Mouse (Mus musculus) liver, embryonic 16.5 days (tissue): ENCODE data around the gene C1rl. TPM values are rescaled to one million over a fixed set of nuclear protein-coding genes. Genes with fewer than 3 reads are reported as not detected.

Source experiments
- ATAC-seq: fragments of 200-750 bp; cut with Nextera tagmentation; 2 replicates; pipeline ENCODE4 v1.8.0; 2017; ENCODE audit warnings: low read depth, mild to moderate bottlenecking, moderate number of reproducible peaks, moderate library complexity
- H3K27ac ChIP-seq: fragments of 300-500 bp; sonication (generic); 2 replicates; pipeline ENCODE4 v1.5.1; 2014; ENCODE audit warnings: mild to moderate bottlenecking, low read length
- H3K27me3 ChIP-seq: fragments of 300-500 bp; sonication (generic); 2 replicates; pipeline ENCODE4 v1.6.1; 2014; ENCODE audit warnings: low read depth, low read length, mixed read lengths; ENCODE audit not compliant: control insufficient read depth, insufficient read depth
- H3K36me3 ChIP-seq: fragments of 300-500 bp; sonication (generic); 2 replicates; pipeline ENCODE4 v1.6.1; 2014; ENCODE audit warnings: mild to moderate bottlenecking; ENCODE audit not compliant: control insufficient read depth, insufficient read depth
- H3K4me1 ChIP-seq: fragments of 300-500 bp; sonication (generic); 2 replicates; pipeline ENCODE4 v1.6.1; 2014; ENCODE audit warnings: low read depth, low read length, mixed read lengths; ENCODE audit not compliant: control insufficient read depth
- H3K4me2 ChIP-seq: fragments of 300-500 bp; sonication (generic); 2 replicates; pipeline ENCODE4 v1.6.1; 2014; ENCODE audit warnings: low read depth, low read length, mixed read lengths
- H3K4me3 ChIP-seq: fragments of 300-500 bp; sonication (generic); 2 replicates; pipeline ENCODE4 v1.5.1; 2014; ENCODE audit warnings: low read depth, mild to moderate bottlenecking, low read length
- H3K9ac ChIP-seq: fragments of 300-500 bp; sonication (generic); 2 replicates; pipeline ENCODE4 v1.6.1; 2014; ENCODE audit warnings: low read depth, low read length
- H3K9me3 ChIP-seq: fragments of 300-500 bp; sonication (generic); replicated peaks from 2 replicates; pipeline ENCODE4 v1.6.1; 2016; ENCODE audit warnings: low read length; ENCODE audit not compliant: control insufficient read depth
- WGBS: fragments of 180-500 bp; shearing (Covaris S2); extraction: QIAGEN DNeasy Blood & Tissue Kit; methylation state at CpG from one replicate; pipeline ENCODE4 v1.1.7; 2014; ENCODE audit not compliant: insufficient replicate concordance; 5-methylcytosine and 5-hydroxymethylcytosine counted together
- polyA plus RNA-seq: library from polyadenylated mRNA; unstranded; fragments of >200 nt; fragmentation: Nextera tagmentation; extraction: Ambion mirVana; gene quantifications from 2 replicates; pipeline ENCODE4 v1.2.1, GENCODE M21; 2015

C1rl gene
- polyA plus RNA-seq, 1 experiment from 2014 or later: 15.8 TPM

DNA sequence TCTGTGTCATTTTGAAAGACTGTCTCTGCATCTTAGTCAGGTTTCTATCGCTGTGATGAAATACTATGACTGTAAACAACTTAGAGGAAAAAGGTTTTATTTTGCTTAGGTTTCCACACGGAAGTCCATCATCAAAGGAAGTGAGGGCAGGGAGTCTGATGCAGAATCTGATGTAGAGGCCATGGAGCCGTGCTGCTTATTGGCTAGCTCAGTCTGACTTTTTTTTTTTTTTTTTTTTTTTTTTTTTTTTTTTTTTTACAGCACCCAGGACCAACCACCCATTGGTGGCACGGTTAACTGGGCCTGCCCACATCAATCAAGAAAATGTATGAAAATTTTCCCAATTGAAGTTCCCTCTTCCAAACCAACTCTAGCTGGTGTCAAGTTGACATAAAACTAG lies 4.0 kb upstream of the C1rl start:
- H3K4me3 ChIP-seq: no peak overlapping the region
- no peak overlapping the region for H3K27ac ChIP-seq
- H3K27me3 ChIP-seq: no peaks in the 10 kb centered on the region
- 62% methylated on average over 4 of the region's 4 CpGs for WGBS
- no peaks in the 10 kb centered on the region for H3K9me3 ChIP-seq
- H3K9ac ChIP-seq: no peak overlapping the region
- no peak overlapping the region for H3K4me2 ChIP-seq
- no peak for ATAC-seq
- H3K36me3 ChIP-seq: no peaks in the 10 kb centered on the region
- peaks cover 13% of the 10 kb centered on the region for H3K4me1 ChIP-seq

DNA sequence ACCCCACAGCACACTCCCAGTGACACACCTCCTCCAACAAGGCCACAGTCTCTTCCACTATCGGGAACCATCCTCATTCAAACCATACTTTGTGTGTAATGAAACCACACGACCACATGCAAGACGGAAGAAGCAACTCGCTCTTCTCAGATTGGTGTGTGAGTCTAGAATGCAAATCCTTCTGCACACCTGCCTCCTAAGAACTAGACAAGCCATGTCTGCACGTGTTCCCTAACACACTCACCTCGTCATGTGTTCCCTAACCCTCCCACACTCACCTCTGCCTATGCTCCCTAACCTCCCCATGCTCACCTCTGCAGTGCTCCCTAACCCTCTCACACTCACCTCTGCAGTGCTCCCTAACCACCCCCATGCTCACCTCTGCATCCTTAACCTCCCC lies 1.5 kb upstream of the C1rl start:
- Histone ChIP-seq H3K4me2 (no peak overlapping the region), H3K36me3 (no peaks in the 10 kb centered on the region; the same call in 1 of the 2 replicates), H3K4me1 (peaks cover 15% of the 10 kb centered on the region), H3K9me3 (no peaks in the 10 kb centered on the region), H3K27ac (no peak overlapping the region), H3K27me3 (no peaks in the 10 kb centered on the region), H3K4me3 (no peak overlapping the region), H3K9ac (no peak overlapping the region)
- no peak for ATAC-seq
- WGBS: 56% methylated on average over 6 of the region's 6 CpGs

DNA sequence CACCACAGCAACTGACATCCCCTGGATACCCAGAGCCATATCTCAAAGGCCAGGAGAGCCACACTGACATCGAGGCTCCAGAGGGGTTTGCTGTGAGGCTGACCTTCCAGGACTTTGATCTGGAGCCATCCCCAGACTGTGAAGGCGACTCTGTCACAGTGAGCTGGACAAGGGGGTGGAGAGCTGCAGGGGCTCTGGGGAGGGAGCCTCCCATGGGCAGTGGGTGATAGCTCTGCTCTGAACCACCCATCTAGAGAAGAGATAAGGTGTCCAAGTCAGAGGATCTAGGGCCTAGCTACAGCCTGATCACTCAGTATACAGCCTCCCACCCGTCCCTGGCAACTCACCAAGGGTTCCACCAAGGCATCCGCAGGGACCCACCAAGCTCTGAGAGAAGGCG lies 973 bp downstream of the C1rl start:
- Histone ChIP-seq H3K36me3 (no peaks in the 10 kb centered on the region; the same call in 1 of the 2 replicates), H3K4me3 (peak overlapping the region; percentile 15), H3K9me3 (no peaks in the 10 kb centered on the region), H3K4me1 (peaks cover 15% of the 10 kb centered on the region), H3K4me2 (peak overlapping the region; percentile 43), H3K27me3 (no peaks in the 10 kb centered on the region), H3K9ac (peak overlapping the region; percentile 34), H3K27ac (peak overlapping the region; percentile 80)
- WGBS: 48% methylated on average over 5 of the region's 5 CpGs
- peak; percentile 26; the same call in 1 of the 2 replicates for ATAC-seq

DNA sequence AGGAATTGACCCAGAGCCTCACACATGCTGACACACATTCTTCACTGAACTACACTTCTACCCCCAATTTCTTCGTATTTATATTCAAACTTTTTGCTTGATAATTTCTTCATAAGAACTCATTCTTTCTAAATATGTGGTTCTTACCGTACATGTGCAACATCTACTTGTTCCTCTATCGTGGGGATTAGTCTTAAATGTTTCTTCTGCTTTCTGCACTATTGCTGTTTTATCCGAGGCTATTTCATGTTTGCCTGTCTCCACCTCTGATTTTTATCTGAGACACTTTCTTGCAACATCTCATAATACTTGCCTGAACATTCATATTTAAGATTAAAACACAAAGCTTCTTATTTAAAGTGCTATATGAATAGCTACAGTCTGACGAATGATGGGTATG lies 3.1 kb downstream of the C1rl start:
- no peak overlapping the region for H3K4me3 ChIP-seq
- no peak overlapping the region for H3K4me2 ChIP-seq
- H3K36me3 ChIP-seq: no peaks in the 10 kb centered on the region; the same call in 1 of the 2 replicates
- WGBS: 59% methylated on average over 5 of the region's 5 CpGs
- H3K9me3 ChIP-seq: no peaks in the 10 kb centered on the region
- peaks cover 15% of the 10 kb centered on the region for H3K4me1 ChIP-seq
- H3K27me3 ChIP-seq: no peaks in the 10 kb centered on the region
- no peak for ATAC-seq
- no peak overlapping the region for H3K27ac ChIP-seq
- H3K9ac ChIP-seq: no peak overlapping the region

DNA sequence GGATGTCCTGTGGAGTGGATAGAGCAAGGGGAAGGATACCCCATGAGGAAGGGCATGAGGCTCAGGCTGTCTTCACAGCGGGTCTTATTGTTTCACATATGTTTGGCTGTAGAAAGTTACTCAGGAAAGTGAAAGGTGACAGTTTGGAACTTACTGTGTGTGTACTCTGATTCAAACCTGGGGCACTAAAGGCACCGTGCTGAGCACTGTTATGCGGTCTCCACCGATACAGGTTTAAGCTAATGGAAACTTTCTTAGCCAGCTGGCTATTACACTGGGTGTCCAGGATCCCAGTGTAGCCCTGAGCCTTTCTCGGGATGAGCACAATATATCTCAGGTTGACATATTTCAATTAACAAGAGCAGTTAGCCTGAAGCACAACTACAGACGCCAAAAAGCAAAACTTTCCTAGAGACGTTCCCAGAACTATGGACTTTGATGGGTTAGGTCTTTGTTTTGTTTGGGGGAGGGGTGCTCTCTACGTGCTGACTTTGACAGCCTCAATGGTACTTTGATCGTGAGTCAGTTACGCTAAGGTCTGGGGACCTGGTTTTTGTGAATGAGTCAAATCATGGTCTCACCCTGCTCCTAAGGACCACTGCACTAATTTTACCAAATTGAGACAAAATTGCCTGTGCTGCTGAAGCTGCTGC lies 7.1 kb downstream of the C1rl start:
- Histone ChIP-seq H3K27ac (peak overlapping the region; percentile 69), H3K27me3 (no peaks in the 10 kb centered on the region), H3K4me1 (no peaks in the 10 kb centered on the region; the same call in none of the 2 replicates), H3K36me3 (no peaks in the 10 kb centered on the region; the same call in 1 of the 2 replicates), H3K4me2 (no peak overlapping the region), H3K4me3 (no peak overlapping the region), H3K9ac (no peak overlapping the region), H3K9me3 (no peaks in the 10 kb centered on the region)
- ATAC-seq: peak; percentile 74
- 57% methylated on average over 10 of the region's 10 CpGs for WGBS

DNA sequence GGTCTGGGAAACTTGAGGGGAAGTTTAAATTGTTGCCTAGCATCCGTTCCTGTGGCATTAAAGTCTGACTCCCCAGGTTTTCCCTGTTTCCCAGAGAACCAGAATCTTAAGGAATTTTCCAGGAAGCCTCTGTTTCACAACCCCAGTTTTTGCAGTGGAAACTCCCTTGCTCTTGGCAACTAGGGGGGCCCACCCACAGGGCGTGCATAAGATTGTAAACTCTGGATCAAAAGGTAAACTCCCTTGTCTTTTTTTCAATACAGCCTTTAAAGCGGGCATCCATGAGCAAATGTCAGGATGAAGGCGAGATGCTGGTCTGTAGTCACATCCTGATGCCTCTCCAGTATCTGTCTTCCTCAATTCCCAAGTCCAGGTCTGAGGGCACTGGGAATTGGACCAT lies 8.6 kb downstream of the C1rl start:
- H3K9ac ChIP-seq: no peak overlapping the region
- H3K36me3 ChIP-seq: no peaks in the 10 kb centered on the region
- no peak overlapping the region for H3K4me3 ChIP-seq
- H3K9me3 ChIP-seq: no peaks in the 10 kb centered on the region
- H3K4me2 ChIP-seq: no peak overlapping the region
- no peak overlapping the region for H3K27ac ChIP-seq
- H3K4me1 ChIP-seq: no peaks in the 10 kb centered on the region; the same call in none of the 2 replicates
- no peak for ATAC-seq
- 55% methylated on average over 4 of the region's 4 CpGs for WGBS
- H3K27me3 ChIP-seq: no peaks in the 10 kb centered on the region

DNA sequence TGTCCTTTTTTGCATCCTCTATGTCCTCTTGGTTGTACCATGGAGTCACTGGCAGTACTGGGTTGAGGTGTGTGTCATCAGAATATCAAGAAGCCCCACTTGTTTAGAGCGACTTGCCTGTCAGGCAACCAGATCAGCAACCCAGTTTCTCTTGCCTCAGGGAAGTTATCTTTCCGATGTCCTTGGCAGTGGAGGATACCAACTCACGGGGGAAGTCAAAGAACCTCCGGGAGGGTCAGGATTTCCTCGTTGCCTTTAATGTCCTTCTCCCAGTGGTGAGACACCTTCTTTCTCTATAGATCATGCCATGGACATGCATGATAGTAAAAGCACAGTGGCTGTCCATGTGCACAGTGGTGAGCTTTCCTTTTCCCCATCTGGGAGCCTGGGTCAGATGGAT lies 9.1 kb downstream of the C1rl start:
- 55% methylated on average over 5 of the region's 5 CpGs for WGBS
- no peaks in the 10 kb centered on the region for H3K9me3 ChIP-seq
- no peak overlapping the region for H3K4me3 ChIP-seq
- no peak for ATAC-seq
- no peak overlapping the region for H3K27ac ChIP-seq
- no peaks in the 10 kb centered on the region for H3K36me3 ChIP-seq
- no peaks in the 10 kb centered on the region for H3K27me3 ChIP-seq
- no peak overlapping the region for H3K4me2 ChIP-seq
- H3K4me1 ChIP-seq: no peaks in the 10 kb centered on the region; the same call in none of the 2 replicates
- no peak overlapping the region for H3K9ac ChIP-seq

DNA sequence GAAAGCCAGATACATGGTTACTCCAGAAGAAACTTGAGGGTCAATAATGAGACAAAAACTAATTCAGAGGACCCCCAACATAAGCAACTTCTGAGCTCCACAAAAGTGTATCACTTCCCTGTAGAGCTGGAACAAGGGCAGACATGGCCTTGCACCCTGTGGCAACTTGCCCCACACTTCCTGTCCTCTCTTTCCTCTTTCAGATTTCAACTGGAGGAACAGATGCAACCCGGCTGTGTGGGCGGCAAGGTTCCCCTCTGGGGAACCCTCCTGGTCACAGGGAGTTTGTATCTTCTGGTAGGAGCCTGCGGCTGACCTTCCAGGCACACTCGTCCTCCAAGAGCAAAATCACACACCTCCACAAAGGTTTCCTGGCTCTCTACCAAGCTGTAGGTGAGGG lies 12.1 kb downstream of the C1rl start:
- Histone ChIP-seq H3K4me1 (no peaks in the 10 kb centered on the region; the same call in 1 of the 2 replicates), H3K27ac (peak overlapping the region; percentile 6; the same call in 1 of the 2 replicates), H3K4me3 (no peak overlapping the region), H3K27me3 (no peaks in the 10 kb centered on the region), H3K9ac (no peak overlapping the region), H3K9me3 (no peaks in the 10 kb centered on the region), H3K36me3 (no peaks in the 10 kb centered on the region), H3K4me2 (no peak overlapping the region)
- WGBS: 24% methylated on average over 4 of the region's 4 CpGs
- no peak; the same call in 1 of the 2 replicates for ATAC-seq

DNA sequence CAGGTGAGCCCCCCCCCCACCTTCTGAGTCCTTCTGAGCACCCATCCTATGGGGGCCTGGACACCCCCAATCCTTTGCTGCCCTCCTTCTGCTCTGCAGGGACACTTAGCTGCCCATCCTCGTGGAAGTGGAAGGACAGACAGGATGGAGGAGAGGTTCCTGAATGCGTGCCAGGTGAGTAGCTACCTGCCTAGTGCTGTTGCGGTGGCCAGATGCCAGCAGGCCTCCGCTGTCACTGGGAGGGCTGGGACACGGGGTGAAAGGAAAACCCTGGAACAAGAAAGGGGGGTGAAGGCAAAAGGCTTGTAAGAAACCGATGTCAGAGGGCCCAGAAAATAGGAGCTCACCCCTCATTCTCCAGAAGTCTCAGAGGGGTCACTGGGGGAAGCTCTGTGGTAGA lies 14.1 kb downstream of the C1rl start:
- ATAC-seq: no peak
- H3K27me3 ChIP-seq: no peaks in the 10 kb centered on the region
- H3K9me3 ChIP-seq: no peaks in the 10 kb centered on the region
- no peak overlapping the region for H3K4me3 ChIP-seq
- no peak overlapping the region for H3K9ac ChIP-seq
- no peaks in the 10 kb centered on the region for H3K4me1 ChIP-seq
- WGBS: 50% methylated on average over 6 of the region's 6 CpGs
- no peaks in the 10 kb centered on the region for H3K36me3 ChIP-seq
- H3K27ac ChIP-seq: no peak overlapping the region
- H3K4me2 ChIP-seq: no peak overlapping the region
